Mouse (Mus musculus) MEL (cell line): ENCODE measurements around the gene Actbl2.

Experiments used
- BHLHE40 ChIP-seq: IDR thresholded peaks from 2 replicates; pipeline ENCODE4 v1.6.1; 2012; ENCODE audit warnings: low read depth, mild to moderate bottlenecking, inconsistent platforms, low read length, improper control_type of control experiment, borderline replicate concordance
- ELF1 ChIP-seq: IDR thresholded peaks from 2 replicates; pipeline ENCODE4 v1.6.1; 2014; ENCODE audit warnings: low read depth, mild to moderate bottlenecking, inconsistent platforms, low read length, improper control_type of control experiment, moderate library complexity
- EP300 ChIP-seq, 2 experiments: IDR thresholded peaks; 2 replicates each; pipeline ENCODE4 v1.6.1; 2011; ENCODE audit warnings: improper control_type of control experiment in 2 of 2, low read length in 2 of 2, low read depth in 1 of 2, mild to moderate bottlenecking in 1 of 2
- GATA1 ChIP-seq: IDR thresholded peaks from 2 replicates; pipeline ENCODE4 v1.6.1; 2011; ENCODE audit warnings: low read depth, low read length, improper control_type of control experiment
- MYB ChIP-seq: IDR thresholded peaks from 2 replicates; pipeline ENCODE4 v1.6.1; 2011; ENCODE audit warnings: mild to moderate bottlenecking, low read depth, low read length, improper control_type of control experiment
- NELFE ChIP-seq: IDR thresholded peaks from 2 replicates; pipeline ENCODE4 v1.6.1; 2011; ENCODE audit warnings: low read depth, low read length, improper control_type of control experiment
- POLR2A ChIP-seq, 2 experiments: IDR thresholded peaks; 2 replicates each; pipeline ENCODE4 v1.6.1; 2011 to 2012; ENCODE audit warnings: low read length in 2 of 2, mild to moderate bottlenecking in 2 of 2, control low read depth in 1 of 2, improper control_type of control experiment in 1 of 2, low read depth in 1 of 2, moderate library complexity in 1 of 2; ENCODE audit not compliant: control insufficient read depth in 1 of 2, insufficient read depth in 1 of 2, poor library complexity in 1 of 2
- TAL1 ChIP-seq: IDR thresholded peaks from 2 replicates; pipeline ENCODE4 v1.6.1; 2012; ENCODE audit warnings: mild to moderate bottlenecking, inconsistent platforms, low read length, moderate library complexity, mixed read lengths
- UBTF ChIP-seq: IDR thresholded peaks from 2 replicates; pipeline ENCODE4 v1.6.1; 2012; ENCODE audit warnings: low read depth, mild to moderate bottlenecking, inconsistent platforms, low read length, improper control_type of control experiment, moderate library complexity, borderline replicate concordance; ENCODE audit not compliant: insufficient read depth
- ZMIZ1 ChIP-seq: IDR thresholded peaks from 2 replicates; pipeline ENCODE4 v1.6.1; 2012; ENCODE audit warnings: low read depth, mild to moderate bottlenecking, inconsistent platforms, low read length, improper control_type of control experiment, moderate library complexity

- no peak for TF ChIP-seq ELF1
- TF ChIP-seq NELFE: no peak
- no peak for TF ChIP-seq POLR2A (IDR thresholded peaks at IDR 0.05; ENCODE audit: control insufficient read depth in 1 of 2, insufficient read depth in 1 of 2, low read depth in 1 of 2, low read length in 2 of 2, poor library complexity in 1 of 2)
- TF ChIP-seq EP300 (IDR thresholded peaks at IDR 0.05; ENCODE audit: low read depth in 1 of 2, low read length in 2 of 2): no peak
- no peak for TF ChIP-seq TAL1
- no peak for TF ChIP-seq GATA1
- no peak for TF ChIP-seq UBTF
- no peak for TF ChIP-seq MYB
- no peak for TF ChIP-seq ZMIZ1
- TF ChIP-seq BHLHE40: no peak
Observed at GRCm38 (mm10) chr13:111265231-111266000, 10.6 kb downstream of the Actbl2 start.
